Mouse (Mus musculus) heart, adult 2 months (tissue): ENCODE results near the gene Prnp. TPM values are rescaled to one million over a fixed set of nuclear protein-coding genes. Genes with fewer than 3 reads are reported as not detected.

Experiments used
- DNase-seq, 2 experiments: peaks; one replicate each; pipeline ENCODE4 v3.0.0; 2021
- H3K27ac ChIP-seq: fragments of 200-600 bp; 2 replicates; pipeline ENCODE4 v1.8.1; 2022
- H3K27me3 ChIP-seq: fragments of 200-500 bp; 2 replicates; pipeline ENCODE4 v1.6.1; 2012; ENCODE audit warnings: mild to moderate bottlenecking, low read length, inconsistent platforms, mixed read lengths; ENCODE audit not compliant: control insufficient read depth, insufficient read depth
- H3K36me3 ChIP-seq: fragments of 200-500 bp; 2 replicates; pipeline ENCODE4 v1.6.1; 2012; ENCODE audit warnings: low read length, inconsistent platforms; ENCODE audit not compliant: control insufficient read depth, insufficient read depth
- H3K4me1 ChIP-seq: fragments of 200-500 bp; 2 replicates; pipeline ENCODE4 v1.6.1; 2011; ENCODE audit warnings: low read length; ENCODE audit not compliant: control insufficient read depth, insufficient read depth
- H3K4me3 ChIP-seq: fragments of 200-600 bp; 2 replicates; pipeline ENCODE4 v1.8.1; 2022
- H3K79me2 ChIP-seq: fragments of 200-500 bp; replicated peaks from 2 replicates; pipeline ENCODE4 v1.6.1; 2012; ENCODE audit warnings: mild to moderate bottlenecking, inconsistent platforms, low read length, moderate library complexity, mixed read lengths; ENCODE audit not compliant: control insufficient read depth, insufficient read depth
- H3K9ac ChIP-seq: fragments of 200-500 bp; 2 replicates; pipeline ENCODE4 v1.6.1; 2012; ENCODE audit warnings: low read depth, mild to moderate bottlenecking, control low read depth, inconsistent platforms, low read length, mixed read lengths
- CTCF ChIP-seq: fragments of 200-600 bp; IDR thresholded peaks from 2 replicates; pipeline ENCODE4 v1.8.1; 2022; ENCODE audit warnings: antibody characterized with exemption, mild to moderate bottlenecking, moderate library complexity
- EP300 ChIP-seq: fragments of 200-500 bp; IDR thresholded peaks from 2 replicates; pipeline ENCODE4 v1.6.1; 2011; ENCODE audit warnings: low read depth, low read length, control low read depth; ENCODE audit not compliant: insufficient read depth
- POLR2A ChIP-seq: fragments of 200-500 bp; IDR thresholded peaks from 2 replicates; pipeline ENCODE4 v1.6.1; 2011; ENCODE audit warnings: mild to moderate bottlenecking, low read depth, low read length, control low read depth; ENCODE audit not compliant: insufficient read depth
- WGBS: fragments of 180-500 bp; shearing (Covaris S2); methylation state at CpG from one replicate; pipeline ENCODE4 v1.1.7; 2018; 5-methylcytosine and 5-hydroxymethylcytosine counted together
- intact Hi-C: fragments of 180-260 bp; cut with DNase I; formaldehyde crosslinking; loops from one replicate; pipeline ENCODE4 v1.15.1; 2025
- polyA plus RNA-seq: library from polyadenylated mRNA; depleted of rRNA; stranded (reverse); fragments of >200 nt; gene quantifications from 2 replicates; pipeline ENCODE4 v1.2.3, GENCODE M21; 2012
- total RNA-seq, 2 experiments: library from RNA; stranded (reverse); gene quantifications; 2 replicates each; pipeline ENCODE4 v1.2.3; 2021

The Prnp gene
- total and polyA plus RNA-seq, 3 experiments: 101 to 129 (median 109) TPM

DNA sequence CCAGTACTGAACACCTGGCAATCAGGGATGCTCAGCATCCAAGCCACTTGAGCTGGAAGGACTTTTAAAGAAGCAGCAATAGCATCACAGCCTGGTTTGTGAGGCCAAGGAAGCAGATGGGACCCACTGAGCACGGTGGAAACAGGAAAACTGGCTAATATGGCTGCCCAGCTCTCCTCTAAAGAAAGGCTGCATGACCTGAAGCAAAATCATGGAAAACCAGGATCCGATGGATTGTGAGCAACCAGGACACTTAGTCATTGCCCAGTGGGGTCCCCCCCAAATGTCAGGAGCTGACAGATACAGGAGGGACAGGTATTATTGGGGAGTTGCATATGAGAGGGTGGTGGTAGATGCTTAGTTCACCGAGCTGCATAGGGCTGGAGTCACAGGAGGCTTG is 38.4 kb downstream of the Prnp start:
- Histone ChIP-seq H3K27ac (no peak overlapping the region), H3K4me1 (peaks cover 4% of the 10 kb centered on the region; the same call in 1 of the 2 replicates), H3K79me2 (no peaks in the 10 kb centered on the region), H3K27me3 (no peaks in the 10 kb centered on the region), H3K36me3 (no peaks in the 10 kb centered on the region), H3K9ac (no peak overlapping the region), H3K4me3 (no peak overlapping the region)
- TF ChIP-seq POLR2A (no peak), CTCF (no peak), EP300 (no peak)
- DNase-seq: no peak
- intact Hi-C loops: loop anchor here (2.0 to 10.0 kb wide), 2 partner anchors 127 to 393 kb away; no protein-coding TSS in a partner anchor
- WGBS: 77% methylated on average over 3 of the region's 3 CpGs

DNA sequence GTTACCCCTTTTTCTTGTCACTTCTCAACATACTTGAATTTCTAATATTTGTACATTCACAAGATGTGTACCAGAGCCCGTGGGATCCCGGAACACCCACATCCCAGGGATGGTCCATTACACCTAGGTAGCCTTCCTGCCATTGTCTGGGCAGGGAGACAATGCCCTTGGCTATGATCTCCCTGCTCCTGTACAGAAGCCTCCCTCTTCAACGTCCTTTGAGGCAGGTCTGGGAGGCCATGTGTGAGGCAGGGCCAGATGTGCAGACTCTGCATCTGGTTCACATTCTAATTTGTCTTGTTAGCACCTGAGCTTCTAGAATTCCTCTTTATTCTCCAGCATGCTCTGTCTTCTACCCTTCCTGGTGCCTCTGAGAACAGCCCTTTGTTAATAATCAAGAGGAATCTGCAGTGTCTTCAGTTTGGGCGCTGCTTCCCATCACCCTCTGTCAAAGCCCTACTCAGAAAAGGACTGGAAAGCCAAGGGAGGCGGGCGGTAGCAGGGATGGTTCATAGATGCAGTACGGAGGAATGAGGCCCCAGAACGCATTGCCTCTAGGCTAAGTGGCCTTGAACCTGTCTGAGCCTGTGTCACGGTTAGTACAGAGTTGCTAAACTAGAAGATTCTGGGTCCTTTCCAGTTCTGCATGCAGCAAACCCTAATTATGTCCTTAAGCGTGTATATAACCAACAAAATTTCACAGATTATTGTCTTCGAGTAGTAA is 39.4 kb downstream of the Prnp start:
- H3K36me3 ChIP-seq: no peaks in the 10 kb centered on the region
- TF ChIP-seq POLR2A (no peak), EP300 (no peak), CTCF (no peak)
- peaks cover 4% of the 10 kb centered on the region; the same call in 1 of the 2 replicates for H3K4me1 ChIP-seq
- intact Hi-C loops: loop anchor here (1.0 to 10.0 kb wide), 3 partner anchors 121 to 394 kb away; no protein-coding TSS in a partner anchor
- no peak for DNase-seq
- H3K27me3 ChIP-seq: no peaks in the 10 kb centered on the region
- H3K4me3 ChIP-seq: no peak overlapping the region
- H3K9ac ChIP-seq: no peak overlapping the region
- 73% methylated on average over 11 of the region's 11 CpGs for WGBS
- no peak overlapping the region for H3K27ac ChIP-seq
- H3K79me2 ChIP-seq: no peaks in the 10 kb centered on the region

DNA sequence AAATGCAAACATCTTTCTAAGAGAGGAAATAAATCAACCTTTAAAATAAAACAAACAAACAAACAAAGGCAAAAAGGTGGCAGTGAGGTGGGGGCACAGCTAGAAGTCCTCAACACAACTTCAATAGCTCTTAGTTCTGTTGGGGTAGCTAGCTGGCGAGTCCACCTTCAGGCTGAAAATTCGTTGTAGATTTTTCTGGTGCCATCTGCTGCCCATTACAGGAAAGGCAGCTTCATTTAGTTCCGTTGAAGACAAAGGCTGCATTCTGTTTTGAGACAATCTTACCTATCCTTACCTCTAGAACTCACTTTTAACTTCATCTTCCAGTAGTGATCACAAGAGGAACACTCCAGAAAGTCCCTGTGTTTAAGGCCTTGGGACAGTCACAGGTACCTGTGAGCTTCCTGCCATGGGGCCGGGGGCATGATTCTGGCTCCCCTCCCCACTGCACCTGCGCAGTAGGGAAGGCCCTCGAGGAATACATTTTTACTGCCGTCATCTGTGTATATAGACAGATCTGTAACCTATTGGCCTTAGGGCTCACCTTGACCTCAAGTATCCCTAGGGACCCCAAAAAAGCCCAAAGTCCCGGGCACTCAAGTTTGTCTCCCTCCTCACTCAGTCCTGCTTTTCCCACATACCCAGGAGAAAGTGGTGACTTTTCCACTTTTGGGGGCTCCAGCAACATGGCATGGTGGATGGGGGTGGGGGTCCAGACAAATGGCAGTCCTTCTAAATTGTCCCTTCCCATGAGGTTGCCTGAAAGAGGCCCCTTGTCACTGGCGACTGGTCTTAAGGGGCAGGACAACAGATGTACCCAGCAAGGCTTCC is 40.3 kb downstream of the Prnp start:
- no peak for TF ChIP-seq EP300
- no peak for TF ChIP-seq POLR2A
- TF ChIP-seq CTCF: peak; percentile 83
- Histone ChIP-seq H3K79me2 (no peaks in the 10 kb centered on the region), H3K36me3 (no peaks in the 10 kb centered on the region), H3K27ac (no peak overlapping the region), H3K27me3 (no peaks in the 10 kb centered on the region), H3K4me1 (peaks cover 6% of the 10 kb centered on the region; the same call in 1 of the 2 replicates), H3K4me3 (no peak overlapping the region), H3K9ac (no peak overlapping the region)
- DNase-seq: peak; percentile 36 to 62
- 50% methylated on average over 9 of the region's 9 CpGs for WGBS
- intact Hi-C loops: loop anchor here (1.0 to 10.0 kb wide), 4 partner anchors 43 to 395 kb away; partner anchors contain the start of genes Prn and Prnp

DNA sequence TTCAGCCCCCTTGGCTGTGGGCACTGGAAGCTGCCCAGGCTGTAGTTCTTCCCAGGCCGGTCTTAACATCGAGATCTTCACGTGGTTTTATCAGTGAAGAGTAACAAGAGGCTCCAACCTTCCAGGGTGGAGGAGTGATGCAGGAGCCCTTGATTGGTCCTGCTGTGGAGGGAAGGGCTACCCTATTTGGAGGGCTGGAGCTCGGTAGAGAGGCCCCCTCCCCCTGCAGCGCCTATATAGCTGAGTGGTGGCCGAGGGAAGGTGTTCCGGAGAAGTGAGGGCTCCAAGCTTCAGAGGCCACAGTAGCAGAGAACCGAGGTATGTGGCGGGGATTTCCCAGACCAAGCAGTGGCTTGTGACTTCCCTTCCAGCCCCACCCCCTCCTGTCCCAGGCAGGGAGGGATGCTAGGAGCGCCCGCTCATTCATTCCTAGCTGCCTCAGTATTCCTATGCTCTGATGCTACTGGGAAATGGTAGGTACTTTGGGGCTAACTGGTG is 40.9 kb downstream of the Prnp start, which contains the start of gene Prnd:
TSS of gene Prnd (plus strand) at position 264 of the 498 bp plus-strand sequence.
- intact Hi-C loops: loop anchor here (5.0 kb wide), 1 partner anchor 43 kb away; the partner anchor contains the start of genes Prn and Prnp
- Histone ChIP-seq H3K27me3 (no peaks in the 10 kb centered on the region), H3K79me2 (no peaks in the 10 kb centered on the region), H3K4me1 (peaks cover 6% of the 10 kb centered on the region; the same call in 1 of the 2 replicates), H3K36me3 (no peaks in the 10 kb centered on the region), H3K4me3 (no peak within 1 kb of the TSS), H3K9ac (no peak within 1 kb of the TSS), H3K27ac (no peak within 1 kb of the TSS)
- WGBS: 15% methylated on average over 11 of the region's 11 CpGs
- TF ChIP-seq EP300 (no peak), CTCF (no peak), POLR2A (no peak)
- DNase-seq: no peak

DNA sequence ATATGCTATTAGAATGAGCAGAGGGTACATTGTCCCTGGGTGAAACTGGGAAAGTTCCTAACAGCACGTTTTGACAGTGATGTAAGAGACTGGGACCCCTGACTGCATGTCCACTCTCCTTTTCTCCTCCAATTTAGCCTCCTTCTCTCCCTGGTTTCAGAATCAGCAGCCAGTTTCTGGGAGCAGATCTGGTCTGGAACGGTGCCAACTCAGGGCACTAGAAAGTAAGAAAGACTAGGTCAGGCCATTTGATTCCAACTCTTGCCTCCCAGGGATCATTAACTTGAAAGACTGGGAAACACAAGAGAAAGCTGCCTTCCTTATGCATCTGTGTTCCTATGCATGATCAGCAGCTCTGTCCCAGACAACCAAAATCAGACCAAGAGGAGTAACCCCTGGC is 42.7 kb downstream of the Prnp start:
- WGBS: 34% methylated on average over 2 of the region's 2 CpGs
- no peak for DNase-seq

More for the DNA sequence above, 42.7 kb downstream of the Prnp start:
- Histone ChIP-seq H3K27me3 (no peaks in the 10 kb centered on the region), H3K36me3 (no peaks in the 10 kb centered on the region), H3K4me3 (no peak overlapping the region), H3K27ac (no peak overlapping the region), H3K79me2 (no peaks in the 10 kb centered on the region), H3K4me1 (peaks cover 7% of the 10 kb centered on the region), H3K9ac (no peak overlapping the region)
- intact Hi-C loops: loop anchor here (5.0 kb wide), 1 partner anchor 45 kb away; the partner anchor contains the start of genes Prn and Prnp
- TF ChIP-seq POLR2A (no peak), EP300 (no peak), CTCF (no peak)
